Comparison of ENCODE assay signal across 8 mouse cellular contexts in genomic region chr7:75848115-75848775, GRCm38 (mm10). TPM values are rescaled to one million over a fixed set of nuclear protein-coding genes. Genes with fewer than 3 reads are reported as not detected.
DNase-seq lines count a peak whose midpoint lies in the region; ATAC-seq and TF ChIP-seq lines count a peak whose summit lies in the region.

Klhl25 (plus strand) TSS chr7:75848310.

- no peak for TF ChIP-seq CTCF in lung, postnatal 0 days (IDR thresholded peaks at IDR 0.05)

- peak within 1 kb of the TSS; percentile 96 for H3K27ac ChIP-seq in hindbrain, embryonic 10.5 days
- peak within 1 kb of the TSS; percentile 84 for H3K27ac ChIP-seq in lung, postnatal 0 days (ENCODE audit: low read length)

- DNase-seq in MN1 (ENCODE audit: low spot score): peak; percentile 98
- peak; percentile 97 for DNase-seq in cerebellum, adult 9-10 months
- peak; percentile 97 for DNase-seq in hindbrain, embryonic 10.5 days (ENCODE audit: low spot score)
- DNase-seq in layer of hippocampus, adult 9-11 months: peak; percentile 95
- peak; percentile 99 for DNase-seq in lung, postnatal 0 days (ENCODE audit: low spot score)
- DNase-seq in ovary, postnatal 14 days (ENCODE audit: low spot score): peak; percentile 94
- DNase-seq in thymus, postnatal 14 days: peak; percentile 89

- no peaks in the 10 kb centered on the region for H3K27me3 ChIP-seq in hindbrain, embryonic 10.5 days (ENCODE audit: insufficient read depth, poor library complexity, severe bottlenecking)
- H3K27me3 ChIP-seq in lung, postnatal 0 days (replicated peaks; ENCODE audit: insufficient read depth, low read length): no peaks in the 10 kb centered on the region

- H3K9ac ChIP-seq in lung, postnatal 0 days (replicated peaks; ENCODE audit: low read depth): peak within 1 kb of the TSS; percentile 81

- TF ChIP-seq EP300 in lung, postnatal 0 days (IDR thresholded peaks at IDR 0.05): no peak

- H3K9me3 ChIP-seq in hindbrain, embryonic 10.5 days: no peaks in the 10 kb centered on the region
- no peaks in the 10 kb centered on the region for H3K9me3 ChIP-seq in lung, postnatal 0 days (ENCODE audit: low read length)

- ATAC-seq in frontal cortex, adult (ENCODE audit: low TSS enrichment): peak; percentile 98
- peak; percentile 99 for ATAC-seq in lung, postnatal 0 days

- H3K36me3 ChIP-seq in hindbrain, embryonic 10.5 days: peaks cover 15% of the 10 kb centered on the region
- no peaks in the 10 kb centered on the region for H3K36me3 ChIP-seq in lung, postnatal 0 days (ENCODE audit: insufficient read depth, low read length)

- H3K4me3 ChIP-seq in hindbrain, embryonic 10.5 days: peak within 1 kb of the TSS; percentile 90
- peak within 1 kb of the TSS; percentile 82 for H3K4me3 ChIP-seq in lung, postnatal 0 days (ENCODE audit: low read depth, low read length)

- H3K4me2 ChIP-seq in lung, postnatal 0 days (replicated peaks; ENCODE audit: low read depth, low read length): peak within 1 kb of the TSS; percentile 94

- peaks cover 39% of the 10 kb centered on the region for H3K4me1 ChIP-seq in hindbrain, embryonic 10.5 days (replicated peaks)
- H3K4me1 ChIP-seq in lung, postnatal 0 days (ENCODE audit: insufficient read depth, low read depth, low read length): peaks cover 17% of the 10 kb centered on the region; the same call in 1 of the 2 replicates

- WGBS in hindbrain, embryonic 10.5 days: under 1% methylated on average over 60 of the region's 60 CpGs
- WGBS in lung, postnatal 0 days: under 1% methylated on average over 58 of the region's 60 CpGs

RNA-seq across cellular contexts. Expression of gene Klhl25, which starts in this region (rescaled TPM):
- 22.8 and 24.6 TPM in 2 replicates for polyA plus RNA-seq in hindbrain, embryonic 10.5 days (2016; fragmentation: Nextera tagmentation; extraction: Ambion mirVana)
- polyA plus RNA-seq in lung, postnatal 0 days (2015; fragmentation: Nextera tagmentation; extraction: Ambion mirVana): 13.9 and 17.7 TPM in 2 replicates

Comparison
In these comparisons a context has a peak if more than half of its experiments do, and no peak if none do; other contexts are left out.
1. Peak in every context shown above with its lines: DNase-seq, ATAC-seq, H3K4me3 ChIP-seq and H3K27ac ChIP-seq.